Mouse (Mus musculus) T-helper 2 cell (primary cell): ENCODE measurements around the gene Tut1.

Source experiments
- in situ Hi-C: fragments of 300-600 bp; cut with MboI, MseI; formaldehyde crosslinking; loops from one replicate; pipeline ENCODE4 v1.15.1; 2025; ENCODE audit warnings: high pct_unique_total_duplicates

Gene Tut1

DNA sequence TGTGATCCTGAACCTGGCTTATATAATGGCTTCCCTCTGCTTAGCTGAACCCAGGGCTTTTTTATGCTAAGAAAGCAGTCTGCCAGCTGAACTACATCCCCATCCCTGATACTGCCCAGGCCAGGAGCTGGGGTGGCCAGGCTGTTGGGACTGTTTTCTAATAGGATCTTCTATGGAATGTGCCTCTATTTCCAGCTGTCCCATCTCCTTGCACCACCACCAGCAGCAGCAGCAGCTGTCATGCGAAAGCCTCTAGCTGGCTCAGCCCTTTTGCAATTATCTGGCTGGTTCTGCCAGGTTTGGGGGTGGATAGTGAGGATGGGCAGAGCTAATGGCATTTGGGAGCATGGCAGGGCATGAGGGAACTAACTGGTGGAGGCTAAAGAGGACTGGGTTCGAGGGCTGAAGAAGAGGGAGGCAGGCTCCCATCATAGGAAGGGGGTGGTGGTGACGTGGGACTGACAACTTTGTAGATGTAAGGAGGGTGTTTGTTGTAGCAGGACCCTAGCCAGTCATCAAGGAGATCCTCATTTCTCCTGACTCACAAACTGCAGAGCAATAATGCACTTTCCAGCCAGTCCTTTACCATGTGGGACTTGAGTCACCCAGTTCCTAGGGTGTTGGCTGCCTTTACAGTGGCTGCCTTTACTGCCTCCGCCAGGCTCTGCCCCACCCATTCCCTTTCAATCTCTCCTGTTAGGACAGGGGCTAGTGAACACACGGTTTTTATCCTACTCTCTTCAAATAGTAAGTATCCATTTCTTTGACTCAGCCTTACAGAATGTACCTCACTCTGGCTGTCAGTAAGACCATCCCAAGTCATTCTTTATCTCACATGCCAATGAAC, 28.9 kb downstream of the Tut1 start:
- in situ Hi-C loops: loop anchor here (10.0 kb wide), 1 partner anchor 102 kb away; the partner anchor contains the start of gene Scgb1a1

DNA sequence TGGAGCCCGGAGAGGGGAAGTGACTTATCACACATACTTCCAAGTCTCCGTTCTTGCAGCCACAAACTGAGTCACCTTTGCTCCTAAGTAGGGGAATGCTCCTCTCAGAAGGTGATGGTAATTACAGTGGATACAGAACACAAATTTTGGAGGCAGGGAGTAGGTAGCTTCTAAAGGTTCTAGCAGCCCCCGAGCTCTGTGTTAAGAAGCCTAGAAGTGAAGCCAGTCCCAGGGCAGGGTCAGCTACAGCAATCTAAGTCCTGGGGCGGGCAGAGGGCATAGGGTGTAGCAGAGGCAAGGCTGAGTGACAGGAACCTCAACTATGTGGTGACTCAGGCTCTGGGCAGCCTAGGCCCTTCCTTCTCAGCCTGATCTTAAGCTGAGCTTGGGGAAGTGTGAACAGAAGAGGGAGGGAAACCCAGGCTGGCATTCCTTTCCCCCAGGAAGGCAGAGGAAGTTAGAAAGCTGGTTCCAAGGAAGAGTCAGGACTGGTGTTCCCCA, 29.6 kb downstream of the Tut1 start:
- in situ Hi-C loops: loop anchor here (10.0 kb wide), 1 partner anchor 102 kb away; the partner anchor contains the start of gene Scgb1a1

DNA sequence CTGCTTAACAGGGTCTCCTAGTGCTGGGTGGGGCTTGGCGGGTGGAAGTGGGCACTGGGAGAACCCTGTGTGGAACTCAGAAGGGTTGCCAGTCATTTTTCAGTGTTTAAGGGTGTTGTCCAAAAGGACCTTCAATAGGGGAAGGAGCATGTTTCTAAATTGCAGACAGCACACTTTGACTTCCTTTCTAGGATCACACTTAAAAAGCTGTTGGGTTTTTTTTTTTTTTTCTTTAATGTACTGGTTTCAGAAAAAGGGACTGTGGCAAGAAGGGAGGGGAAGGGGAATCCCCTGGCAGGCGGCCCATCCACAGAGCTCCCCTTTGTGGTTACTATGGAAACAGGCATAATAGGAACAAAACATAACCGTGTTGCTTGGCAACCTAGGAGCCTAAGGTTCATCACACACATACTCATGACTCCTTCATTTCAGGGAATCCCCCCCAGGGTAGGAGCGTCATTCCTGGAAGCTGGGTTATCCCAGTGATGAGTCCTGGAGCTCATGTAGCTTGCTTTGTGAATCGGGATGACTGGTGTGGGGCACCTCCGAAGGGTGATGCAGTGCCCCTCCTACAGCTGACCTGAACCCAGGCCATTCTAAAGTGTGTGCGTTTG, 30.7 kb downstream of the Tut1 start:
- in situ Hi-C loops: loop anchor here (10.0 kb wide), 1 partner anchor 100 kb away; the partner anchor contains the start of gene Scgb1a1

DNA sequence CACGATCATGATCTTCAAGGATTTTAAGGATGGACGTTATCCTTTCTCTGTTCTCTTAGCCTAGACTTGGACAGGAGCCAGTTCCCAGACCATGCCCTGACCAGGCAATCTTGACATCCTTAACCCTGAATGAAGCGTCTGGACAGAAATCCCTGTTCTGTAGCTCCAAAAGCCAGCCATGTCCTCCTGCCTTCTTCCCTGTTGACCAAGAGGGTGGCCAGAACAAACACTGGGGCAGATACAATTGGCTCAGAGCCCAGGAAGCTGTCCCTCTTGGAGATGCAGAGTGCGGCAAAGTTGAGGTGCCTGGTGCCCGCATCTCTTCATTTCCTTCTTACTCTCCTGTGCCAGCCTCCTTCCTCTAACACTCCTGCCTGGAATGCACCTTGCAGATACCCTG, 32.2 kb downstream of the Tut1 start:
- in situ Hi-C loops: loop anchor here (10.0 kb wide), 1 partner anchor 99 kb away; the partner anchor contains the start of gene Scgb1a1

DNA sequence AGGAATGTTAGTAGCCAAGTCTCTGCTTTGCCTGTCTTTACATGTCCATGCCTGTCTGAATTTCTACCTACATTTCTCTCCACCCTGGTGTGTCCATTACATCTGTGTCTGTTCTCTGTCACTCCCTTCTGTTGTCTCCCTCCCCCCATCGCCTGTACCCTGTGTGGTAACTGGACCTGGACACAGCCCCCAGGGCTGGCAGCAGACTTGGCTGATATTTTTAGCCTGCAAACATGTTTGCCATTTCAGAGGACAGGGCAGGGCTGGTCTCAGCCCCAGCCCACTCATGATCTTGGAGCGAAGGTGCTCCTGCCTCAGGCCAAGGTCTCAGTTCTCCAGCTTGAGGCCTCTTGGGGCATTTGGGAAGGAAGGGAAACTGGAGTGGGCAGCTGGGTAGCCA, 34.2 kb downstream of the Tut1 start:
- in situ Hi-C loops: loop anchor here (10.0 kb wide), 1 partner anchor 97 kb away; the partner anchor contains the start of gene Scgb1a1

DNA sequence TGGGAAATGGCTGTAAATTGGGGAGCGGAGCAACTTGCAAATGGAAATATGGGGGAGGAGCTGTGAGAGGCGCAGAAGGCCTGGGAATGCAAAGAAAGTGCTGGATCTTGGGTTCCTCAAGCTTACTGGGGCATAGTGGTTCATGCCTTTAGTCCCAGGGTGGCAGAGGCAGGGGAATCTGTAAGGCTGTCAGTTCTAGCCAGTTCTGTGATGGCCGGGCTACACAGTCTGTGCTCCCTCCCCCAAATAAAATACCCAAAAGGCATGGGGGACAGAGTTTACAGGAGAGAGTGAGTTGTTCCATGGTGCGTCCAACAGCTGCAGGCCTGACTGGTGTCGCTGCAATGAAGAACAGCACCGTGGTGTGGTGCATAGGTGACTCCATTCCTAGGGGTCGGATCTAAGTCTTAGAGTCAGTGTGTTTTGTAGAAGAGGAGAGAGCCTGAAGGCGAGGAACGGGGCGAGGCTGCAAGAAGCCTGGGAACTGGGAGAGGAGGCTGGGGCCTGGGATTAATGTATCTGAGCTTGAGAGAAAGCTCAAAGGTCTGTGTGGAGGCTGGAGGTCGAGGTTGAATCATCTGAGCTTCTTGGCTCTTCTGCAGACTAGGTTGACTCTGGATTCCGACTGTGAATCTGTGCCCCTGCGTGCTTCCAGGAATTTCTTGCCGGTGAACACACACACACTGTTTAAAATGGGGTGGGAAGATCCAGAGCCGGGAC, 34.9 kb downstream of the Tut1 start:
- in situ Hi-C loops: loop anchor here (10.0 kb wide), 1 partner anchor 96 kb away; the partner anchor contains the start of gene Scgb1a1

DNA sequence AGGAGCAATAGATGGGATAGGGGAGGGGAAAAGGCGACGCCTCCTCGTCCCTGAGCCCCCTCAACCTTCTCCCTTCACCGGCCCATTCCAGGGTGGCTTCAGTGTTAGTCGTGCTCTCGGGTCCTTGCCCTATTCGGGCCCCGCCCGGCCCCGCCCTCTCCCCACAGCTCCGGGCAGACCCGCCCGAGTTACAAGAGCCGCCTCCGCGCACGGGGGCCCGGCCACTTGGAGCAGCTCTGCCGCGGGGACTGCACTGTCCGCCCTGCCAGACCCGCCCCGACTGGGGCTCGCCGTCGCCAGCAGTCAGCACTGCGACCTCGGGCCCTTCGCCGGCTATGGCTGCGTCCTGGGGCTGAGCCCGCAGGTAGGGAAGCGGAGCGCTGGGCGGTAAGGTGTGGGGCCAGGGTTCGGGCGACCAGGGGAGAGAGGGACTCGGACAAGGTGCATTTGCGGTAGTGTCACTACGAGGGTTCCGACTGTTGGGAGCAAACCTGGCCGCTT, 35.5 kb downstream of the Tut1 start, which contains the start of gene Ahnak:
Ahnak (plus strand) TSS at position 219 of the 501 bp plus-strand sequence.
- in situ Hi-C loops: loop anchor here (10.0 kb wide), 1 partner anchor 96 kb away; the partner anchor contains the start of gene Scgb1a1

DNA sequence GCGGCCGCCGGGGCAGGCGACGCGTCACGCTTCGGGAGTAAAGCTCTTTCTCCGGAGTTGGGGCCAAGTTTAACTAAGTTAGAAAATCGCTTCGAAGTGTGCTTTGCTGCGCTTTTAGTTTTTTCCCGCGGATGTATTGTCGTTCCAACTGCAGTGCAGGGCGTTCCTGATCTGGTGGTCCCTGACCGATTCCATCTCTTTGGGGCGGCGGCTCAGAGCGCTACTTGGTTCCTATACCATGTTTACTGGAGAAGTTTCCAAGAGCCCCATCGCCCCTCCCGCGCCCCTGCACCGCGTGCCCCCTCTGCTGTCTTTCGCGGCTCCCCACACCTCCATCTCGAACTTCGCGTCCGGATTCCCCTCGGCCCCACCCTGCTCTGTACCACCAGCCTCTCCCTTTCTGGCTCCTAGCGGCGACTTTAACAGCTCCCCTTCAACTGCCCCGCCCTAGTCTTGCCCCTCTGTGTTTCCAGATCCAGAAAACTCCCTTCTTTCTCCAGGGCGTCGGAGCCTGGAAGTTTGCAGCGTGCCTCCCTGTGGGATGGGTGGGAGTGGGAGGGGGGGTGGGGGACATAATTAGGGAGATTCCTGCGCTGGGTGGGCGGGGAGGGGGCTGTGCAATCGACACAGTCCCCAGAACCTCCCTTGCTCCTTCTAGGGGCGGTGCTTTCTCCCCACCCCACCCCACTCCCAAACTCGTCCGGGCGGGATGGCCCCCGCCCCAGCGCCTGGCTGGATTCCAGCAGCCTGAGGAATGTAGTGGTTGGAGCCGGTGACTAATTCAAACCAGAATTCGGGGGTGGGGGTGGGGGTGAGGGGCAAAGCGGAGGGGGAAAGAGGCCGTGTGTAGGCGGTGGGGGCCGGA, 36.2 kb downstream of the Tut1 start:
- in situ Hi-C loops: loop anchor here (5.0 to 10.0 kb wide), 2 partner anchors 63 to 95 kb away; partner anchors contain the start of gene Scgb1a1

DNA sequence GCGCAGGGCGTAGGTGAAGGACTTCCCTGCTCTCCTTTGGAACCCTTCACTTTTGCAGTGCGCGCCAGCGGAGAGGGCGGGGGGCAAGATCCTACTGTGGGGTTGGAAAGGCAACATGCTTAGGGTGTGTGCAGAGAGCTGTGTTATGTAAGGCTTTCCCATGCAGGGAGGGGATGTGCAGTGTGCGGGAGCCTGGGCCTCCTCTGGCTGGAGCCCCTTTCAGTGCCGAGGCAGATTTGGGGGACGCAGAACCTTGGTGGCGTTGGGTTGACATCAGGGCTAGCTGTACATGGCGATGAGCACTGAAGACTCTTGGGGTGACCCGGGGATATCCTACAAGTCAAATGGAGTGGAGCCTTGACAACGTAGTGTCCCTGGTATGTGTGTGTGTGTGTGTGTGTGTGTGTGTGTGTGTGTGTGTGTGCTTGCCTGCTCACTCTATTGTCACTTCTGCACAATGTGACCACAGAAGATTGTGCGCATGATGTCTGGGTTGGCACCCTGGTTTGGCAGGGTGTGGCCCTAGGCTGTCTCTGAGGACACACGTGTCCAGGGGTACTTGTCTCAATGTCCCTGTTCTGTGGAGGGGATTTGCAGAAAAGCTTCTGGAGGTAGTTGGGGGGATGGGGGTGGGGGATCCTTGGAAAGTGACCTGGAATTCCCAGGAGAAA, 36.9 kb downstream of the Tut1 start:
- in situ Hi-C loops: loop anchor here (5.0 kb wide), 1 partner anchor 62 kb away; no protein-coding TSS in a partner anchor

DNA sequence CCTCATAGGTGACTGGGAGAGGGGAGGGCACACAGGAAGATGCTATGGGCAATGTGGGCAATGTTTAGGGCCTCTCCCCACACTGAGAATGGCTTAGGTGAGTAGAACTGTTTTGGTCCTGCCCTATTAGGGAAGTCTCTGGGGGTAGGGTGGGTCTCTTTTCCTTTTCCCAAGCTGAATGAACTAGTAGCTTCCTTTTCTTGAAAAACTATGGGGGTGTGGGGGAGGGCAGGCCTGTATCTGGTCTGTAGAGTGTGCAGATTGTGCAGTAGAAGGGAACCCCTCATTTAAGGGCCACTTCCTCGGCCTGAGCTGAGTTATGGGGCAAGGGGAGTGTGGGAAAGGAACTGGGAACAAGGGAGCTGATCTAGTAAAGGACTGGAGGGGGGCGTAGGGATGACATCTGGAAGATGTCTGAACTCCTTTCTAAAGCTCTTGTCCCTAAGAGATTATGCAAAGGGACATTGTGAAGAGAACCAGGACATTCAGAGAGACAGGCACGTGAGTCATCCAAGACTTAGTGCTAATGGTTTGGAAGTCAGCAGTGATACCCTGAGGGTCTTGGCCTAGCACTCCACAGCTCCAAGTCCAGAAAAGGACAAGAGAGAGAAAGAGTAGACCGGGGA, 37.7 kb downstream of the Tut1 start:
- in situ Hi-C loops: loop anchor here (5.0 kb wide), 1 partner anchor 61 kb away; no protein-coding TSS in a partner anchor

DNA sequence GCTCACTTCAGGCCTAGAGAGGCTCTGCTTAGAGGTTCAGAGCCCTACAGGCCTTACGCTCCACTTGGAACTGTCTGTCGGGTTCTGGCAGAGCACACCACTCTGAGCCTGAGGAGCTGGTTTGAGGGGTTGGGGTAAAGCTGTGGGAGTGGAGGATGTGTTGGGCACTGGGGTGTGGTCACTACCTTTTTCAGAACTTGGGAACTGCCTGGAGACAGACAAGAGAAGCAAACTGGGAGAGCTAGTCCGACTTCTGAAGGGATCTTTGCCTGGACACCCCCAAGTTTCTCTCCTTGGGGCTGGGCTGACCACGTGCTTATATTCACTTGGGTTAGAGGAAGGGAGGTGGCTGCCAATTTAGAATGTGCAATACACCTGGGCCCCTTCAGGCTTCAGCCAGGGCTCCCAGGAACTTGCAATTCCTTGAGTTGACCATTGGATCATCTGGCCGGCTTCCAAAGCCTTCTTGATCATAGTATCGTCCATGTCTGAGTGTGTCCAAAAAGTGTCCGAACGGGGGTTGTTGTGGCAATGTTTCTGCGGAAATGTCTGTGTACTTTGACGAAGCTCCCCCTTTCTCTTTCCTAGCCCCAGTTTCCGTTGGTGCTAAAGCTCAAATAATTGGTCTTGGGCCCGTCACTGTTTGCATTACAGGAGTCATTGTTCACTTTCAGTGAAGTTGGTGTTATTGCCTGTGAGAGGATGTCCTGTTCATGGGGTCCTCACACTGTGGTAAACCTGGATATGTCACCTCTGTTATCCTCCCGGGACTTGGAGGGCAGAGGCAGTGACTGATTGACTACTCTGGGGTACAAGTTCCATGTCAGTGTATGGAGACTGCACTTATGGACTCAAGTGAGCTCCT, 38.5 kb downstream of the Tut1 start:
- in situ Hi-C loops: loop anchor here (5.0 kb wide), 1 partner anchor 60 kb away; no protein-coding TSS in a partner anchor

DNA sequence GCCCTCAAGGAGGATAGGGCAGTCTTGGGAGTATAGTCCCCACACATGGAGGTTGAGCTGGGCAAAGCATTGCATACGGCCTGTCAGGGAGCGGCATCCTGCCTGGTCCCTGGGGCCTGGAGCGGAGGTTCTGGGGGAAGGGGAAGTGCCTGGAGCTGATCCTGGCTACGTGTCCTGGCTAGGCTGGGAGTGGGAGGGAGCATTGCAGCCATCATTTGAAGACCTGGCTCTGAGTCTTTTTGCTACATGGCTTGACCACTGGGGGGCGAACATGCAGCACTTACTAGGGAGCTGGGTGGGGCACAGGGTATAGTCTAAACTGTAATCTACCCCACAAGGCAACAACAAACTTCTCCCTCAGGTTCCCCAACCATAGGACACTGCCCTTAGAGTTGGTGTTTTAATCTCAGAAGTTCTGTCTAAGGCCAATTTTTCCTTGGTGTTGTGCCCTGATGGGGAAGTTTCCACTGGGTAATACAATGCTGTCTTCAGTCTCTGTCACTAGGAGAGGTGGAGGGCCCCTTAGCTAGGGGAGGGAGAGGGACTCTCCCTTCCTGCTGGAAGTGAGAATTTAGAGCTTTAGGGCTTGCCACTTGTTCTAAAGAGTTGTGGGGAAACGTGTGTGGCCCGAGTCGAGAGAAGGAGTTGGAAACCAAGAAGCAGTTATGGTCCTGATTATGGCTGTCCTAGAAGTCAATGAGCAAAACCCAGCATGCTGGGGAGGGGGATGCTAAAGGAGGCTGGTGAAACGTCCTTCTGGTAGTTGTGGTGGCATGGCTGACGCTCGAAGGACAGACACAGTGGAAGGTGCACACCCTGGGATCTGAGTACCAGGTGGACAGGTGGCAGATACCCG, 39.4 kb downstream of the Tut1 start:
- in situ Hi-C loops: loop anchor here (5.0 kb wide), 1 partner anchor 59 kb away; no protein-coding TSS in a partner anchor

DNA sequence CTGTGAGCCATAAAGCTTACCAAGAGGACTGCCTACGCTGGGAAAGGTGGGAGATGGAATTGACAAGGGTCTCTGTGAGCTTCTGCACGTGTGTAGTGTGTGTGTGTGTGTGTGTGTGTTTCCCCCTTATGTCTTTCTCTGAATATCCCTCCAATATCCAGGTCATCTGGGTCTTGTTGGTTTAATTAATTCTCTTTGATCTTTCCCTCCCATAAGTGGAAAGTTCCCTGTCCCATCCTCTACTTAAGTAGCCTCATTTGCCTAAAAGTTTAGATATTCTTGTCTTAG, 39.9 kb downstream of the Tut1 start:
- in situ Hi-C loops: loop anchor here (5.0 kb wide), 1 partner anchor 59 kb away; no protein-coding TSS in a partner anchor

DNA sequence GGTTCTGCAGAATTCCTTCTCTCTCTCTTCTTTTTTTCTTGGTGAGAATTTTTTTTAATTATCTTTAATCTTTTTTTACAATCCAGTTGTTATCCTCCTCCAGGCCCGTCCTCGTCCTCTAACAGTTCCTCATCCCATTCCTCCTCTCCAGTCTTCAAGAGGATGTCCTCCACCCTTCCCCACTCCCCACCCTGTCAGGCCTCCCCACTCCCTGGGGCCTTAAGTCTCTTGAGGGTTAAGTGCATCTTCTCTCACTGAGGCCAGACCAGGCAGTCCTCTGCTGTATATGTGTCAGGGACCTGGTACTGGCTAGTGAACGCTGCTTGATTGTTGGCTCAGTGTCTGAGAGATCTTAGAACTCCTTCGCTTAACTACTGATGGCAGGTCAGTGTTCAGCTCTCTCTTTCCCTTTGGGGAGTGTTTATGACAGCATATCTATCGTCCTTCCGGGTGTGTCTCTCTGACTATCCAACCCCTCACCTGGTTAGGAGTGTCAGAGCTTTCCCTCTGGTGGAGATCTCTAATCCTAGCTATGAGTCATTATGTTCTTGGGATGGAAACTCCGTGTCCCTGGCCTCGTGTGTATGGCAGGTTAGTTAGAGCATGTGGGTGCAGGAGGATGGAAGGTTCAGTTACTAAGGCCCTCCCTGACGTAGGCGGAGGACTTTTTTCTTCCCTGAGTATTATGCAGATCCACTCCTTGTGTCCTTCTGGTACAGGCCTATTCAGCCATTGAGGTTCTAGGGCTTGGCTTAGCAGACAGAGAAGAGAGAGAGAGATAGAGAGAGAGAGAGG, 41.4 kb downstream of the Tut1 start:
- in situ Hi-C loops: loop anchor here (5.0 kb wide), 1 partner anchor 57 kb away; no protein-coding TSS in a partner anchor

DNA sequence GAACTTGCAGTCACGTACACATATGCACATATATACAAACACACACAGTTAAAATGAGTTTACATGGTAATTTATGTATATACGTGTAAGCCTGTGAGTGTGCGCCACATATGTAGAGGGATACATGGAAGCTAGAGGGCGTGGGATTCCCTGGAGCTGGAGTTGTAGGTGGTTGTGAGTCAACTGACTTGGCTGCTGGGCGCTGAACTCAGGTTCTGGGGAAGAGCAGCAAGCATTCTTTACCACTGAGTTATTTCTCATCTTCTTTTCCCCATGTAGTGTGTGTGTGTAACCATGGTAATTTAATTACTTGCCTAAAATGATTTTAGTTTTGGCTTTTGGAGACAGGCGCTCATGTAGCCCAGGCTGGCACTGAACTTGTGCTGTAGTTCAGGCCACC, 43.0 kb downstream of the Tut1 start:
- in situ Hi-C loops: no loop called here

DNA sequence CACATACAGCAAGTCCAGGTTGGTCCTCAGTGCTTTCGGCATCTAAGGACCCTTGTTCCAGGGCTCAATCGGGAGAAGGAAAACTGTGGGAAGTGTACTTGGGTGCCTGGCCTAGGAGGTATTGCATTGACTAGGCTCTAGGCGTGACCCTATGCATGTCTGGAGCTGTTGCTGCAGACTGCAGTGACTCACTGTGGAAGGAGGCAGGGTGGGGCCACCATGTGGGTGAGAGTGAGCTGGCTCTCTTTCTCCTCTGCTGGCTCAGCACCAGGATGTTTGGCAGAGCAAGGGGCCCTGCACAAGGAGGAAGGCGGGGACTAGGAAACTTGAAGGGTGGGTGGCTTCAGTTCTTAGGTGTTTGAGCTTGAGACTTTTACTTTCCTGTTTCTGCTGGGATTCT, 43.9 kb downstream of the Tut1 start:
- in situ Hi-C loops: no loop called here
